Mouse (Mus musculus) c-Kit-positive CD71-negative TER-119-negative erythroid progenitor cells, embryonic 14.5 days (primary cell): Measurements from ENCODE around the gene Hist1h2bk.
A peak's percentile ranks its signal among the peaks of the same experiment; 100 is the strongest.
"Not testable (repeated sequence)": the region's sequence is repeated elsewhere in the genome, so short reads cannot be mapped to it uniquely, and the experiment has no call there.

Source experiments
- DNase-seq: peaks from one replicate; pipeline ENCODE4 v3.0.0-alpha.2; 2013; ENCODE audit warnings: low read depth

Gene Hist1h2bk

GRCm38 (mm10) chr13:22040464-22041141 lies 4.9 kb downstream of the Hist1h2bk start:
- DNase-seq, result peak; percentile 58

GRCm38 (mm10) chr13:22041142-22041536 lies 5.5 kb downstream of the Hist1h2bk start, which contains the start of gene Hist1h4i:
TSS of gene Hist1h4i (minus strand) at chr13:22041362.
- DNase-seq, result peak; percentile 95

- no peak for DNase-seq
These were observed 6.2 kb downstream of the Hist1h2bk start for GRCm38 (mm10) chr13:22041651-22042567.

GRCm38 (mm10) chr13:22042568-22043502 lies 7.2 kb downstream of the Hist1h2bk start, which contains the start of the genes Hist1h2ag and Hist1h2bj:
TSS of gene Hist1h2ag (minus strand) at chr13:22042944.
TSS of gene Hist1h2bj (plus strand) at chr13:22043214.
- DNase-seq, result peak; percentile 96

GRCm38 (mm10) chr13:22043503-22044431 lies 8.1 kb downstream of the Hist1h2bk start:
- peak; percentile 57 for DNase-seq

- no peak for DNase-seq
These were observed 8.9 kb downstream of the Hist1h2bk start for GRCm38 (mm10) chr13:22044432-22045155.

- no peak for DNase-seq
These were observed 9.6 kb downstream of the Hist1h2bk start for GRCm38 (mm10) chr13:22045311-22045710.

GRCm38 (mm10) chr13:22049041-22049440 lies 13.4 kb downstream of the Hist1h2bk start:
- DNase-seq, result no peak

- DNase-seq, result no peak
These were observed 14.2 kb downstream of the Hist1h2bk start for GRCm38 (mm10) chr13:22049737-22050440.

GRCm38 (mm10) chr13:22050591-22051522 lies 15.2 kb downstream of the Hist1h2bk start:
- peak; percentile 92 for DNase-seq

GRCm38 (mm10) chr13:22051523-22051859 lies 15.8 kb downstream of the Hist1h2bk start:
- DNase-seq, result no peak

GRCm38 (mm10) chr13:22053754-22054153 lies 18.1 kb downstream of the Hist1h2bk start:
- DNase-seq, result no peak

GRCm38 (mm10) chr13:22061422-22061821 lies 25.8 kb downstream of the Hist1h2bk start:
- no peak for DNase-seq

- no peak for DNase-seq
These were observed 27.8 kb downstream of the Hist1h2bk start for GRCm38 (mm10) chr13:22063468-22063867.

GRCm38 (mm10) chr13:22084140-22084539 lies 48.5 kb downstream of the Hist1h2bk start, which contains the start of gene Vmn1r188:
TSS of gene Vmn1r188 (plus strand) at chr13:22084440.
- DNase-seq, result not testable (repeated sequence)
